Mouse (Mus musculus) spleen, adult 2 months (tissue): Measurements from ENCODE around the gene Crybg2.

ENCODE experiments used
- CTCF ChIP-seq: fragments of 200-500 bp; IDR thresholded peaks from 2 replicates; pipeline ENCODE4 v1.5.1; 2011; ENCODE audit warnings: mild to moderate bottlenecking, inconsistent platforms; ENCODE audit not compliant: insufficient read depth, insufficient read length, insufficient replicate concordance; ENCODE audit errors: extremely low read depth
- POLR2A ChIP-seq: fragments of 200-500 bp; IDR thresholded peaks from 2 replicates; pipeline ENCODE4 v1.6.1; 2011; ENCODE audit warnings: low read depth, low read length, inconsistent platforms

- TF ChIP-seq POLR2A (no peak), CTCF (no peak)
These were observed 43.8 kb upstream of the Crybg2 start for GRCm38 (mm10) chr4:134016767-134017166.
